Mouse (Mus musculus): ENCODE data around the gene Wdr1. TPM values are rescaled to one million over a fixed set of nuclear protein-coding genes. Genes with fewer than 3 reads are reported as not detected.
A peak's percentile ranks its signal among the peaks of the same experiment; 100 is the strongest.

The Wdr1 gene
- total and polyA plus RNA-seq, 3 experiments: 108 to 173 (median 142) TPM

GRCm38 (mm10) chr5:38509568-38509967 lies 53.5 kb downstream of the Wdr1 start:
- no peak overlapping the region for H3K9ac ChIP-seq (ENCODE audit: insufficient read depth, low read depth)
- H3K36me3 ChIP-seq (replicated peaks in 1 of 2; ENCODE audit: control insufficient read depth in 1 of 2, insufficient read depth in 1 of 2, low read length in 1 of 2): no peaks in the 10 kb centered on the region
- dilution Hi-C loops (cut with MboI; ENCODE audit: extremely low pct_ligation_motif_present, extremely low pct_unique_long_range_greater_than_20kb, low sequenced_read_pairs): no loop called here
- DNase-seq (ENCODE audit: extremely low read depth): no peak
- in situ Hi-C loops (cut with MboI; ENCODE audit: low pct_ligation_motif_present, low pct_unique_long_range_greater_than_20kb, low sequenced_read_pairs): loop anchor here (10.0 kb wide), 1 partner anchor 205 kb away; no protein-coding TSS in a partner anchor
- H3K27me3 ChIP-seq (replicated peaks): no peaks in the 10 kb centered on the region
- H3K79me2 ChIP-seq (replicated peaks; ENCODE audit: control insufficient read depth, extremely low read depth, insufficient read depth, poor library complexity, severe bottlenecking): no peaks in the 10 kb centered on the region
- H3K4me3 ChIP-seq (replicated peaks in 1 of 3; ENCODE audit: low read depth in 2 of 3, low read length in 2 of 3, poor library complexity in 1 of 3): no peak overlapping the region
- H3K27ac ChIP-seq (ENCODE audit: insufficient read depth, low read depth): no peak overlapping the region
- no peaks in the 10 kb centered on the region for H3K9me3 ChIP-seq (replicated peaks; ENCODE audit: low read length)
- TF ChIP-seq CHD2 (IDR thresholded peaks at IDR 0.05; ENCODE audit: low read length) (no peak), TBP (conservative IDR thresholded peaks at IDR 0.05; ENCODE audit: low read depth, low read length) (no peak), ETS1 (conservative IDR thresholded peaks at IDR 0.05; ENCODE audit: low read depth, low read length) (no peak), E2F4 (IDR thresholded peaks at IDR 0.05; ENCODE audit: insufficient replicate concordance, low read depth, low read length) (no peak), USF1 (IDR thresholded peaks at IDR 0.05; ENCODE audit: low read depth, low read length) (no peak), MAX (IDR thresholded peaks at IDR 0.05; ENCODE audit: low read length) (no peak), MEF2A (IDR thresholded peaks at IDR 0.05; ENCODE audit: borderline replicate concordance, low read depth, low read length) (no peak), GABPA (IDR thresholded peaks at IDR 0.05; ENCODE audit: insufficient replicate concordance, low read depth, low read length) (no peak)
- H3K4me1 ChIP-seq (ENCODE audit: control insufficient read depth in 1 of 2, insufficient read depth in 2 of 2): peaks cover 0 to 17% of the 10 kb centered on the region in 2 experiments; a peak in 2 of 4 replicates
- H3K4me2 ChIP-seq (ENCODE audit: insufficient read depth, low read depth, poor library complexity, severe bottlenecking): no peak overlapping the region

- Histone ChIP-seq H3K27me3 (replicated peaks) (no peaks in the 10 kb centered on the region), H3K9me3 (replicated peaks; ENCODE audit: low read length) (no peaks in the 10 kb centered on the region), H3K9ac (ENCODE audit: insufficient read depth, low read depth) (no peak overlapping the region), H3K27ac (ENCODE audit: insufficient read depth, low read depth) (no peak overlapping the region), H3K36me3 (replicated peaks in 1 of 2; ENCODE audit: control insufficient read depth in 1 of 2, insufficient read depth in 1 of 2, low read length in 1 of 2) (no peaks in the 10 kb centered on the region), H3K4me3 (replicated peaks in 1 of 3; ENCODE audit: low read depth in 2 of 3, low read length in 2 of 3, poor library complexity in 1 of 3) (no peak overlapping the region), H3K79me2 (replicated peaks; ENCODE audit: control insufficient read depth, extremely low read depth, insufficient read depth, poor library complexity, severe bottlenecking) (no peaks in the 10 kb centered on the region), H3K4me1 (ENCODE audit: control insufficient read depth in 1 of 2, insufficient read depth in 2 of 2) (peaks cover 0 to 25% of the 10 kb centered on the region in 2 experiments; a peak in 2 of 4 replicates), H3K4me2 (ENCODE audit: insufficient read depth, low read depth, poor library complexity, severe bottlenecking) (no peak overlapping the region)
- in situ Hi-C loops (cut with MboI; ENCODE audit: low pct_ligation_motif_present, low pct_unique_long_range_greater_than_20kb, low sequenced_read_pairs): loop anchor here (10.0 kb wide), 1 partner anchor 201 kb away; no protein-coding TSS in a partner anchor
- dilution Hi-C loops (cut with MboI; ENCODE audit: extremely low pct_ligation_motif_present, extremely low pct_unique_long_range_greater_than_20kb, low sequenced_read_pairs): no loop called here
- peak; percentile 53 for DNase-seq (ENCODE audit: extremely low read depth)
- TF ChIP-seq GABPA (IDR thresholded peaks at IDR 0.05; ENCODE audit: insufficient replicate concordance, low read depth, low read length): no peak
Observed at GRCm38 (mm10) chr5:38505435-38505765, 57.6 kb downstream of the Wdr1 start.

GRCm38 (mm10) chr5:38504747-38505434 lies 58.1 kb downstream of the Wdr1 start:
- DNase-seq (ENCODE audit: extremely low read depth): peak; percentile 17
- H3K79me2 ChIP-seq (replicated peaks; ENCODE audit: control insufficient read depth, extremely low read depth, insufficient read depth, poor library complexity, severe bottlenecking): no peaks in the 10 kb centered on the region
- in situ Hi-C loops (cut with MboI; ENCODE audit: low pct_ligation_motif_present, low pct_unique_long_range_greater_than_20kb, low sequenced_read_pairs) (loop anchor here (10.0 kb wide), 1 partner anchor 200 kb away; no protein-coding TSS in a partner anchor), dilution Hi-C loops (cut with MboI; ENCODE audit: extremely low pct_ligation_motif_present, extremely low pct_unique_long_range_greater_than_20kb, low sequenced_read_pairs) (no loop called here)
- TF ChIP-seq USF2 (conservative IDR thresholded peaks at IDR 0.05; ENCODE audit: low read depth, low read length) (no peak), KAT2A (IDR thresholded peaks at IDR 0.05; ENCODE audit: insufficient replicate concordance, low read length) (no peak), RAD21 (IDR thresholded peaks at IDR 0.05; ENCODE audit: low read depth, low read length) (no peak), MAZ (IDR thresholded peaks at IDR 0.05; ENCODE audit: low read depth, low read length) (no peak)
- no peak overlapping the region for H3K9ac ChIP-seq (ENCODE audit: insufficient read depth, low read depth)
- no peaks in the 10 kb centered on the region for H3K9me3 ChIP-seq (replicated peaks; ENCODE audit: low read length)
- H3K36me3 ChIP-seq (replicated peaks in 1 of 2; ENCODE audit: control insufficient read depth in 1 of 2, insufficient read depth in 1 of 2, low read length in 1 of 2): no peaks in the 10 kb centered on the region
- H3K27ac ChIP-seq (ENCODE audit: insufficient read depth, low read depth): no peak overlapping the region
- peaks cover 0 to 29% of the 10 kb centered on the region in 2 experiments; a peak in 2 of 4 replicates for H3K4me1 ChIP-seq (ENCODE audit: control insufficient read depth in 1 of 2, insufficient read depth in 2 of 2)
- H3K4me2 ChIP-seq (ENCODE audit: insufficient read depth, low read depth, poor library complexity, severe bottlenecking): no peak overlapping the region
- no peak overlapping the region for H3K4me3 ChIP-seq (replicated peaks in 1 of 3; ENCODE audit: low read depth in 2 of 3, low read length in 2 of 3, poor library complexity in 1 of 3)
- no peaks in the 10 kb centered on the region for H3K27me3 ChIP-seq (replicated peaks)
